Mouse (Mus musculus) MN1 (cell line): ENCODE results near the gene Zmynd8.

Source experiments
- DNase-seq: peaks from one replicate; pipeline ENCODE4 v3.0.0-alpha.2; 2016; ENCODE audit warnings: low spot score

Zmynd8 gene

DNA sequence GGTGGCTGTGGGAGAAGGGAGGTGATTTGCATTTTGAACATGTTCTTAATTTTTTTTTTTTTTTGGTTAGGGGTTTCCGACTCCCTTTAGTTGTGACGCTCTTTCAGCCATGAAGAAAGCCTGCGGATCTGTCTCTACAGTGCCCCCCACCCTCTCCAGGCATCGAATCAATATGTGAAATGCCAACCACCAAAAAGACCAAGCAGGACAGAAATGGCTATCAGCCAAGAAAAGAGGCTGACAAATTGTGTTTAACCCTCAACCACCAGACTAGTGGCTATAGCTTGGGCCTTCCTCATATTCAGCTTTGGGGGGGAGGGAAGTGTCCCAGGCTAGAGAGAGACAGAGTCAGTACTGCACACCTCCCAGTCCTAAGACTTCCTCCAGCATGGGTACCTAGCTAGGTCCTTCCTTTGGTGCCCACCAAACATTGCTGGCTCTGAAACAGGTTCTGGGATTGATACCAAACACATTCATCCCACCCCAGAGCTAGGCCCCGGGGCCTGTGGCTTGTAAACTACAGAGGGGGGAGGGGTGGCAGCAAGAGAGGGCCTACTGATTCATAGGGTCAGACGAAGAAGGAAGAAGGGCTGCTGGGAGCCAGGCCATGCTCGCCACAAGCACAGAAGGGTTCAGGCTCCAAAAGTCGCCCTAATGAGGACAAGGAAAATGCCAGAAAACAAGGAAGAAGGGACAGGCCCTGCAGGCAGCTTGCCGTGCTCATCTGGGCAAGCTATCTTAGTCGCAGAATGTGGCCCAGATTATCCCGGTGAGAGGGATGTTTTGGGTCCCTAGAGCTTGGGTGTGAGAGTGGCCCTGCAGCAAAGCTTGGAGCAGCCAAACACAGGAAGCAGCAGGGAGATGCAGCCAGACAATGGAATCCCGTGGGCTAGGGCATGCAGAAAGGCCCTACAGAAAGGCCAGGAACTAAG is 40.1 kb downstream of the Zmynd8 start:
- no peak for DNase-seq

DNA sequence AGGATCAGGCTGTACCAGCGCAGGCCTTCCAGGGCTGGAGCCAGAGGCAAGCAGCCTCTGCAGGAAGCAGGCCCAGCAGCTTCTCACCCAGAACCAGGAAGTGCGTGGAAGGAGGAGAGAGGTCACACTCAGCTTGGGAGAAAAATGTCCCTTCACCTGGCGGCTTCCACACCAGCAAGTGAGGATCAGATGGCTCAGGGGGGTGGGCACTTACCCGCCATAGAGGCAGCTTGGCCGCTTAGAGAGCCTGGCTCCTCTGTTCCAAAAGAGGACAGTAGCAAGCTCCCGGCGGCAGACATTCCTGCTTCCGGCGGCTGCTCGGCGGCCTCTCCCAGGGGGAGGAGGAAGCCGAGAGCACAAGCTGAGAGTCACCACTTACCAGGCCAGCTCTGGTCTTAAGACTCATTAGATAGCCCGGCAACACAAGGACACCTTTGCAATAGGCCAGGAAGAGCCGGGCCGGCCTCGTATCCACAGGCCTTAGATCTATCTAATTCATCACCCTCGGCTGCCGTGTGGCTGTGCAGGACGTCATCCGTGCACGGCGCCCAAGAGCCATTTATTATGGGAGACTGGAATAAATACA is 40.9 kb downstream of the Zmynd8 start:
- DNase-seq: peak; percentile 79

GRCm38 (mm10) chr2:165857395-165857831 is 41.4 kb downstream of the Zmynd8 start:
- DNase-seq: no peak

- no peak for DNase-seq
Observed at GRCm38 (mm10) chr2:165856611-165857200, 42.1 kb downstream of the Zmynd8 start.

GRCm38 (mm10) chr2:165855641-165856301 is 43.0 kb downstream of the Zmynd8 start:
- peak; percentile 84 for DNase-seq

DNA sequence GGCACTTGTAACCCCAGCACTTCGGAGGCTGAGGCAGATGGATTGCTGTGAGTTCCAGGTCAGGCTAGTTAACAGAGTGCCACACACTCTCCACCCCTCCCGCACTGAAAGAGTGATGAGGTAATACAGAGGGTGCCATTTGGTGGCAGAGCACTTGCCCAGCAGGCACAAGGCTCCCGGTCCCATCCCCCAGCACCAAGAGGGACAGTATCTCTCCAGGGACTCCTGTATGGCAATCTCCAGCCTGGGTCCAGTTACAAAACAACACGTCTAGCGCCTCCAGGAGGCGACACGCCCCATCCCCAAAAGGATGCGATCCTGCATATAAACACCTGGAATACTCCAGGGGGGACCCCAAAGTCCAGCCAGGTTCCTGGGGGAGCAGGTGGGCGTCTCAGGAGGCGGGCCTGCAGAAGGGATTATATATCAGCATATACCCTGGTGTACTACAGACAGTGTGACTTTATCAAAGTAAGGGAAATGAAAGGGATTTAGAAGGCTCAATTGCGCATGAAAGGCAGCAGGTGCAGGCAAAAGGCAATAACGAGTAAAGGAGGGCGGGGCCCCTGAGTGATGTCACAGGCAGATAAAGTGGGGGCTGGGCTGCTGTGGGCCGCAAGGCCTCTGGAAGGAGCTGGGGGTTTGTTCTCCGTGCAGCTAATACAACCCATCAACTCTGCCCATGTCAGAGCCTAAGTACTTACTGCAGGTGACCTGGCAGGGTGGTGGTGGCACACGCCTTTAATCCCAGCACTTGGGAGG is 44.4 kb downstream of the Zmynd8 start:
- peak; percentile 44 for DNase-seq

DNA sequence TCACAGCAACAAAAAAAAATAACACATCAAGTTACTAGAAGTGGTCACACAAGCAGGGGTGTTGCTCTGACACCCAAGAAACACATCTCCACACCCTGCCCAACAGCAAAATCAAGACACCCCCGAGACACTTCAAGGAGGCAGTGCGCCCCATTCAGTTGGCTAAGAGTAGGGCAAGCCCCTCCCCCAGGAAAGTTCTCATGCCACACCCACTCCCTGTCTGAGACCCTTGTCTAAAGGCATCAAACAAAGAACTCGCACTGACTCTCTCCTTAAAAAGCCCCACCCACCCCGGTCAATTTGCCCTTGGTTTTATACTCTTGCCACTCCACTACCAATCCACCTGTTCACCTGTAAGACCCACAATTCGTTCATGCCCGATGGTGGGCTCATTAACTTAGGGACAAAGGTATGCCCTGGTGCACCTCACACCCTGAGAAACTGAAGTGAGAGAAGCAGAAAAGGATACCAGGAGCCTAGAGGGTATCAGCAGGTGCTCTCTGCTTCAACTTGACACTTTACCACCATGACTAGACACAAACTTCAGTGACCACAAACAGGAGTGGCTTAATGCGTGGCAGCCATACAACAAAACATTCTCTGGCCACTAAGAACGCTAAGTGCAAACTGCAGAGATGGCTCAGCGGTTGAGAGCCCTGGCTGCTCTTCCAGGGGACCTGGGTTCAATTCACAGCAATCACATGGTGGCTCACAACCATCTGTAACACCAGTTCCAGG is 45.8 kb downstream of the Zmynd8 start:
- DNase-seq: no peak

DNA sequence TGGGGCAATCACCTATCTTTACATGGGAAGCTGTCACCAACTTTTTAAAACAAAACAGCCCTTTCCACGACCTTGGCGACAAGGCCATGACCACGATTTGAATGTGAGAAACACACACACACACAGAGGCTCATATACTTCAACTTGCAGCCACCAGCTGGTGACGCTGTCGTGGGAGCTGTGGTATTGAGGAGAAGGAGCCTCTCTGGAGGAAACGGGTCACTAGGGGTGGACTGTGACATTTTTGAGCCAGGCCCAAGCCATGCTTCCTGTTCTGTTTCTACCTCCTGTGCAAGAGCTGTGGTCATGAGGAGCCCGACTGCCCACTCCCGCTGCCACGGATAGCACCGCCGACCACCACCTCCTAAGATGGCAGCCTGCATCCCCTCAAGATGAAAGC is 46.4 kb downstream of the Zmynd8 start:
- no peak for DNase-seq

DNA sequence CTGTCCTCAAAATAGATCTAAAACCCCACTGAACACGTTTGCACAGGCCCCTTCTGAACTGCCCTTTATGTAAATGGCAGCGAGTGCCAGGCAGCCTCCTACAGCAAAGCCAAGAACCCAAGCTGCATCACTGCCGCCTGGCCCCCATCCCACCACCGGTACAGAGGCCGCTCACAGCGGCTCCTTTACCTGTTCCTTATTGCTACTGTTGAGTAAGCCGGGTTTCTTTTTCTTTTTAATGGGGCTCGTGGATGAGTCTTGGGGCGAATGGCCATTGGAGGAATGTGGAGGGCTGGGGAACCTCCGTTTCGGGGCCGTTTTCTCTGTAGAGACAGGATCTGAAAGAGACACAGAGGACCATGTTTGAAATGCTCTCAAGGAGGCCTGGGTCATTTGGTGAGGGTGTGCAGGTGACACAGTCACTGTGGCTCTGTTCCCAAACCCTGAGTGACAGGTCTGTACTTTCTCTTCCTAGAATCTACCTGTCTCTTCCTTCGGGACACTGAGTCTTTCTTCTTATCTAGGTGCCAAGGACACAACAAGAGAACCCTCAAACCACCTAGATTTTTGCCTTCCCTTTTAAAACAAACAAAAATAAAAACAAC is 46.9 kb downstream of the Zmynd8 start:
- no peak for DNase-seq

DNA sequence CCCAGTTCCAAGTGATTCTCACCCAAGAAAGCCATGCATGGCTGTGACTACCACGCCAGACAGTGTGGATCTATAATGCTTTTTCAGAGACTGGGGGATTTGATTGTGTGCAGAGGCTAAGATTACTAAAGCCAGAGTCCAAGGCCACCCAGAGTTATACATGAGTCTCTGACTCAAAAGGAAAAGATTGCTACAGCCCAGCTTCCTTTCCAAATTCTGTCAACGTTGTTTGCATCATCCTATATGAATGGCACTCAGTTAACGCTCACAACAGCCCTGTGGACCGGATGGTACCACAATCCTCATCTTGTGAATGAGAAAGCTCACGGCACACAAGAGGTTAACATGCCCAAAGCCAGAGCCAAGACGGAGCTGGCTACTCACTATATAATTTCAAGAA is 48.0 kb downstream of the Zmynd8 start:
- DNase-seq: no peak

DNA sequence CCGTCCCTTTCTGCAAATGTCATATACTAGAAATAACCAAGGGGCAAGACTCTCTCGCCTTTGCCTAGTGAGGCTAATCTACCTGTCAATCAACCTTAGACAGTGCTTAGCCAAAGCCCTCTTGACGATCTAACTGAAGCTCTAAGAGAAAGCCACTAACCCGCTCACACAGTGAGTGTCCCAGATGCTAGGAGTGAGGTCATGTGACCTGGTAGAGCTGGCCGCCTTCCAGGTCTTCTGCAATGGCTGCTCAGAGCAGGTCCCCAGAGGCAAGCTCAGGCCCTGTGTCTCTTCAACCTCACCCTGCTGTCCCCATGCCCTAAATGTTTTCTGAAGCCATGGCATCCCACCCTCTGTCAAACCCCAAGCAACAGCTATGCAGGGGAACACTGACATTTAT is 49.7 kb downstream of the Zmynd8 start:
- DNase-seq: peak; percentile 91

DNA sequence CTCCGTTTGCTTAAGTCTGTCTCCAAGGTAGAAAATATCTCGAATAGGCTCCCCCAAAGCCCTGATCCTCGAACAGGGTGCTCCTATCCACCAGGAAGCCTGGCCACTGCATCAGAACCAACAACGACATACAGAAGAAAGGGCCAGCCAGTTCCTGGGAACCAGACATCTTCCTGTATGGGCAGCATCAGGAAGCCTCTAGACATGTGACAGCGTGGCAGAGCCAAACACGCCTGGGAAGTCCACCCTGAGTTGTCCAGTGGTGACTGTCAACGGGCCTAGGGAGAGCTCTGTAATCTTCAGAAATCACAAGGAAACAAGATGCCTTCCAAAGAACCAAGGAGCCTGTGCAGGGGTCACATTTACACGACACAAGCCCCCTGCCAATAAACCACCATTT is 52.0 kb downstream of the Zmynd8 start:
- DNase-seq: no peak

DNA sequence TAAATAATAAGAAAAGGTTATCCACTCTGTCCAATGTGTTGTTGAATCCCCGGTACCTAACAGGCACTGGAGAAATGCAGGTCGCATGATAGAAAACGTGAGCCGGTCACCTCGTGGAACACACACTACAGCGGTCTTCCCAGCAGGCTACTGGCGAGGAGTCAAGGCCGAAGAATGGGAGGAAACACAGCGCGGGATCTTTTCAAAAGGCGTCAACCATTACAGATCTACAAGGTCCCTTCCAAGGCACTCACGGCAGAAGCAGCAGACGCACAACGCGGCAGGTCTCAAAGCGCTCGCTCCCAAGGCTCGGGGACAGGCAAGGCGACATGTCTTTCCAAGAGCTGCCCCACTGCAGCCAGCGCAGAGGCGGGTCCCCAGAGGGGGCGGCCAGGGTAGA is 53.3 kb downstream of the Zmynd8 start:
- DNase-seq: no peak

- no peak for DNase-seq
Observed at GRCm38 (mm10) chr2:165843350-165843749, 55.5 kb downstream of the Zmynd8 start.

DNA sequence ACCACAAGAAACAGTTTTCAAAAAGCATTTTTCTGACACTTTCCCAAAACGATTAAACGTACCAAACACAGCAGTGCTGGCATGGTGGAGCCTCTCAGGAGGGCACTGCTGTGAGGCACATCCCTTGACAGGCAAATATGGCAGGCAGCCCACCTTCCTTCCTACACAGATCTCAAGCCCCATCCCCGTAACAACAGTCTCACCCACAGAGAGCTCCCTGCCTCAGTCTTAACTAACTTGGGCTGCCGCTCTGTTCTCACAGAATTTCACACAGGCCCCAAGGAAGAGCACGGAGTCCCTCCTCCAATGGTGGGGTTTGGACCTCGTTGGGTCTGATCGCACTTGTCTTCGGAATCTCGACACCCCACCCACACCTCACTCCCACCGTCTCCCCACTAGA is 56.6 kb downstream of the Zmynd8 start:
- no peak for DNase-seq

GRCm38 (mm10) chr2:165841805-165842204 is 57.0 kb downstream of the Zmynd8 start:
- DNase-seq: no peak

GRCm38 (mm10) chr2:165840852-165841251 is 58.0 kb downstream of the Zmynd8 start:
- no peak for DNase-seq

DNA sequence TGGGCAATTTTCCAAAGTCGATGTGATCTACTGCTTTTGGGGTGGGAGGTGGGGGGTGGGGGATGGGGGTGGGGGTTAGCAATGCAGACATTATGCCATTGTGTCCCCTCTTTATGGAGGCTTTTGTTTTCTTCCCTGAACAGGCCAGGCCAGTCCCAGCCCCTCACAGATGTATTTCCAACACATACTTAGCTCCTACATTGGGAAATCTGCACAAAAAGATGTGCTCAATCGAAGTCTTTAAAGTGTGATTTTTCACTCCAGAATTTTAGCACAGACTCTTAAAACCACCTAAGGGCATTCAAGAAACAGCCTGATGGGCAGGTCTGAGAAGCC is 59.5 kb downstream of the Zmynd8 start:
- DNase-seq: no peak

- DNase-seq: no peak
Observed at GRCm38 (mm10) chr2:165838606-165839316, 60.1 kb downstream of the Zmynd8 start.

GRCm38 (mm10) chr2:165834601-165835000 is 64.2 kb downstream of the Zmynd8 start:
- DNase-seq: no peak
